13 mouse cellular contexts compared by ENCODE assay signal in the genomic region with DNA sequence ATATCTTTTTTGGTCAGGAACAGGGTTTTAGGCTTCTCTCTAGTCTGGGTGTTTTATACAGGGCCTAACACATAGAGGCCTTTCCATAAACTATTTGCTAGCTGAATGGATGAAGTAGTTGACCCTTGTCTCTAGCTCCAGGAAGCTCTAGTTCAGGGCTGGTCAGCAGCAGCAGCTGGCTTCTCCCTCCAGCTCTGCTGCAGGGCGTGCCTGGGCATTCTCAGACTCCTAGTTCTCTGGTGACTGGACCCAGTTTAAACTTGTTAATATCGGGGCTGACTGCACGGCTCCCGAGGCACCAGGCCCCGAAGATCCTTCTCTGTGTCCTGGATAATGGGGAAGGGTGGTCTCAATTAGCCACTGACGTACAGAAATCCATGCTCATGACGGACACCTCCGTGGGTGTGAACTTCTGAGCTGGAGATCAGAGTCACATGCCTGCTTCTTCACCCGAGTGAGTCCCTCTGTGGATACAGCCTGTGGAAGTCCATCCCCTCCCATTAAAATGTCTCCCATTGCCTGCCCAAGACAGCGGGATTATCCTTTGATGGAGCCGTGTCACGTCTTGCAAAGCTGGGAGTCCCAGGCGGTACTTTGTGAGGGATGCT. TPM values are rescaled to one million over a fixed set of nuclear protein-coding genes. Genes with fewer than 3 reads are reported as not detected.
DNase-seq lines count a peak whose midpoint lies in the region; ATAC-seq and TF ChIP-seq lines count a peak whose summit lies in the region.
"Had no signal": no experiment of that assay in that cellular context is flagged by ENCODE, and none has a peak within 500 bp of the region (broad histone marks: within the 10 kb centered on the region; RNA-seq: fewer than 3 reads in every experiment).

No protein-coding gene starts in this region.

- TF ChIP-seq CTCF in hindbrain, postnatal 0 days (IDR thresholded peaks at IDR 0.05; ENCODE audit: low read depth) = no peak
- no peak for TF ChIP-seq CTCF in G1E (IDR thresholded peaks at IDR 0.05; ENCODE audit: low read depth, low read length)

- ATAC-seq in hindbrain, embryonic 13.5 days (ENCODE audit: low FRiP score) = no peak
- no peak for ATAC-seq in hindbrain, postnatal 0 days
- ATAC-seq in G1E (ENCODE audit: extremely low read depth, insufficient number of reproducible peaks, low FRiP score, poor library complexity, severe bottlenecking) = no peak
- ATAC-seq in embryonic facial prominence, embryonic 15.5 days (ENCODE audit: insufficient number of reproducible peaks, low FRiP score, low TSS enrichment, low read depth) = no peak
- ATAC-seq in liver, embryonic 16.5 days (ENCODE audit: low read depth) = no peak
- ATAC-seq: activated CD4-positive, CD25-positive, alpha-beta regulatory T cell, adult 4 months had no signal

- peaks cover 69% of the 10 kb centered on the region for H3K4me1 ChIP-seq in hindbrain, embryonic 13.5 days (replicated peaks)
- H3K4me1 ChIP-seq in hindbrain, postnatal 0 days (ENCODE audit: insufficient read depth, low read length) = peaks cover 10% of the 10 kb centered on the region; the same call in 1 of the 2 replicates
- H3K4me1 ChIP-seq in G1E (ENCODE audit: insufficient read depth, low read depth, low read length) = peaks cover 87% of the 10 kb centered on the region
- H3K4me1 ChIP-seq in embryonic facial prominence, embryonic 15.5 days = peaks cover 62% of the 10 kb centered on the region
- H3K4me1 ChIP-seq in liver, embryonic 16.5 days (ENCODE audit: control insufficient read depth, low read depth, low read length) = peaks cover 77% of the 10 kb centered on the region

- H3K27me3 ChIP-seq in hindbrain, embryonic 13.5 days = peaks cover 1% of the 10 kb centered on the region; the same call in 1 of the 2 replicates
- H3K27me3 ChIP-seq in hindbrain, postnatal 0 days (ENCODE audit: insufficient read depth, low read length) = no peaks in the 10 kb centered on the region
- no peaks in the 10 kb centered on the region for H3K27me3 ChIP-seq in G1E (ENCODE audit: insufficient read depth, low read length)
- H3K27me3 ChIP-seq in embryonic facial prominence, embryonic 15.5 days = no peaks in the 10 kb centered on the region
- peaks cover 10% of the 10 kb centered on the region; the same call in 1 of the 2 replicates for H3K27me3 ChIP-seq in liver, embryonic 16.5 days (ENCODE audit: control insufficient read depth, insufficient read depth, low read depth, low read length)
- H3K27me3 ChIP-seq: neural tube, embryonic 12.5 days; stomach, embryonic 15.5 days had no signal

- DNase-seq in hindbrain, postnatal 0 days (ENCODE audit: low spot score) = no peak
- DNase-seq in G1E (ENCODE audit: low spot score) = no peak
- no peak for DNase-seq in gastrocnemius, postnatal 10 days
- DNase-seq in ovary, postnatal 14 days (ENCODE audit: low spot score) = no peak
- no peak for DNase-seq in adrenal gland, postnatal 14 days
- DNase-seq: right cerebral cortex, postnatal 14 days had no signal

- H3K4me3 ChIP-seq in hindbrain, embryonic 13.5 days = no peak overlapping the region
- H3K4me3 ChIP-seq in hindbrain, postnatal 0 days (ENCODE audit: low read length) = no peak overlapping the region
- peak overlapping the region; percentile 58; the same call in 1 of the 2 replicates for H3K4me3 ChIP-seq in G1E (ENCODE audit: low read depth, low read length)
- H3K4me3 ChIP-seq in embryonic facial prominence, embryonic 15.5 days (replicated peaks) = no peak overlapping the region
- no peak overlapping the region for H3K4me3 ChIP-seq in liver, embryonic 16.5 days (ENCODE audit: low read depth, low read length)
- H3K4me3 ChIP-seq: hindbrain, embryonic 10.5 days; neural tube, embryonic 12.5 days; stomach, embryonic 15.5 days had no signal

- H3K4me2 ChIP-seq in hindbrain, embryonic 13.5 days = 0 out of 2 replicates have a peak overlapping the region, but pooled peaks have one; percentile 6
- no peak overlapping the region for H3K4me2 ChIP-seq in hindbrain, postnatal 0 days (ENCODE audit: low read depth, low read length)
- H3K4me2 ChIP-seq in embryonic facial prominence, embryonic 15.5 days (replicated peaks) = peak overlapping the region; percentile 21; the same call in 1 of the 2 replicates
- H3K4me2 ChIP-seq in liver, embryonic 16.5 days (ENCODE audit: low read depth, low read length) = peak overlapping the region; percentile 7; the same call in 1 of the 2 replicates
- H3K4me2 ChIP-seq: neural tube, embryonic 12.5 days; stomach, embryonic 15.5 days had no signal

- H3K27ac ChIP-seq in hindbrain, embryonic 13.5 days = no peak overlapping the region
- no peak overlapping the region for H3K27ac ChIP-seq in hindbrain, postnatal 0 days
- H3K27ac ChIP-seq in embryonic facial prominence, embryonic 15.5 days (replicated peaks) = no peak overlapping the region
- H3K27ac ChIP-seq in liver, embryonic 16.5 days (ENCODE audit: low read length) = peak overlapping the region; percentile 3; the same call in 1 of the 2 replicates
- H3K27ac ChIP-seq: hindbrain, embryonic 10.5 days; neural tube, embryonic 12.5 days; stomach, embryonic 15.5 days had no signal

- 75% methylated on average over 13 of the region's 13 CpGs for WGBS in hindbrain, embryonic 13.5 days
- 72% methylated on average over 13 of the region's 13 CpGs for WGBS in hindbrain, postnatal 0 days
- WGBS in embryonic facial prominence, embryonic 15.5 days = 41% methylated on average over 13 of the region's 13 CpGs
- 67% methylated on average over 13 of the region's 13 CpGs for WGBS in liver, embryonic 16.5 days (ENCODE audit: insufficient replicate concordance)

- H3K36me3 ChIP-seq in hindbrain, embryonic 13.5 days = no peaks in the 10 kb centered on the region
- H3K36me3 ChIP-seq in hindbrain, postnatal 0 days (ENCODE audit: insufficient read depth, low read length) = no peaks in the 10 kb centered on the region
- H3K36me3 ChIP-seq in G1E (replicated peaks) = peaks cover 45% of the 10 kb centered on the region
- no peaks in the 10 kb centered on the region for H3K36me3 ChIP-seq in embryonic facial prominence, embryonic 15.5 days
- no peaks in the 10 kb centered on the region for H3K36me3 ChIP-seq in liver, embryonic 16.5 days (ENCODE audit: control insufficient read depth, insufficient read depth)
- H3K36me3 ChIP-seq: hindbrain, embryonic 10.5 days; neural tube, embryonic 12.5 days; stomach, embryonic 15.5 days had no signal

- H3K9ac ChIP-seq in hindbrain, embryonic 13.5 days = no peak overlapping the region
- H3K9ac ChIP-seq in hindbrain, postnatal 0 days (replicated peaks; ENCODE audit: low read length) = no peak overlapping the region
- no peak overlapping the region for H3K9ac ChIP-seq in embryonic facial prominence, embryonic 15.5 days
- H3K9ac ChIP-seq in liver, embryonic 16.5 days (ENCODE audit: low read depth, low read length) = no peak overlapping the region
- H3K9ac ChIP-seq: neural tube, embryonic 12.5 days; stomach, embryonic 15.5 days had no signal

- no peaks in the 10 kb centered on the region for H3K9me3 ChIP-seq in hindbrain, embryonic 13.5 days
- H3K9me3 ChIP-seq in hindbrain, postnatal 0 days (ENCODE audit: low read length) = no peaks in the 10 kb centered on the region
- no peaks in the 10 kb centered on the region for H3K9me3 ChIP-seq in G1E (replicated peaks)
- no peaks in the 10 kb centered on the region for H3K9me3 ChIP-seq in embryonic facial prominence, embryonic 15.5 days (replicated peaks)
- H3K9me3 ChIP-seq in liver, embryonic 16.5 days (replicated peaks; ENCODE audit: control insufficient read depth, low read length) = no peaks in the 10 kb centered on the region
- H3K9me3 ChIP-seq: hindbrain, embryonic 10.5 days; neural tube, embryonic 12.5 days; stomach, embryonic 15.5 days had no signal

RNA-seq across cellular contexts. Expression of gene Chst11, which starts 4.2 kb away (rescaled TPM):
- 2.7 and 3.2 TPM in 2 replicates for polyA plus RNA-seq in hindbrain, embryonic 13.5 days (2015; fragmentation: Nextera tagmentation; extraction: Ambion mirVana)
- total RNA-seq in hindbrain, postnatal 0 days (2014; rRNA removed) = 22.3 and 26.7 TPM in 2 replicates
- polyA plus RNA-seq in hindbrain, postnatal 0 days (2015; fragmentation: Nextera tagmentation; extraction: Ambion mirVana) = 2.5 and 2.9 TPM in 2 replicates
- total RNA-seq in G1E (2014; fragmentation: Nextera tagmentation) = 38.2 and 44.7 TPM in 2 replicates
- total RNA-seq in G1E (2017) = 41.5 and 44.6 TPM in 2 replicates
- polyA plus RNA-seq in G1E (2012) = 13.1 and 15.6 TPM in 2 replicates
- polyA plus RNA-seq in embryonic facial prominence, embryonic 15.5 days (2015; fragmentation: Nextera tagmentation; extraction: Ambion mirVana) = 3.2 and 3.3 TPM in 2 replicates
- 0.93 and 1.0 TPM in 2 replicates for polyA plus RNA-seq in liver, embryonic 16.5 days (2015; fragmentation: Nextera tagmentation; extraction: Ambion mirVana)
- 1 to 10 TPM; 1.3 to 3.3 TPM for total RNA-seq in gastrocnemius, postnatal 10 days (2021)
- 31.8 and 33.6 TPM in 2 replicates for total RNA-seq in adrenal gland, postnatal 14 days (2021)
